Mouse (Mus musculus): ENCODE data around the gene Gm17581.

Gm17581 gene

GRCm38 (mm10) chr2:155689211-155689610, 46.5 kb downstream of the Gm17581 start:
- no peak for DNase-seq

GRCm38 (mm10) chr2:155687746-155688145, 47.9 kb downstream of the Gm17581 start:
- DNase-seq, result no peak

GRCm38 (mm10) chr2:155686572-155686971, 49.1 kb downstream of the Gm17581 start:
- no peak for DNase-seq
